Mouse (Mus musculus): ENCODE measurements around the gene Thnsl1. TPM values are rescaled to one million over a fixed set of nuclear protein-coding genes. Genes with fewer than 3 reads are reported as not detected.
A peak's percentile ranks its signal among the peaks of the same experiment; 100 is the strongest.
"Not testable (repeated sequence)": the region's sequence is repeated elsewhere in the genome, so short reads cannot be mapped to it uniquely, and the experiment has no call there.

The Thnsl1 gene
- total RNA-seq, 1 experiment from 2014 or later: 4.5 TPM

- no peak for ATAC-seq (ENCODE audit: extremely low read depth, insufficient number of reproducible peaks, low FRiP score, poor library complexity, severe bottlenecking)
Measured at GRCm38 (mm10) chr2:21234871-21235648, 29.5 kb downstream of the Thnsl1 start.

- no peak for ATAC-seq (ENCODE audit: extremely low read depth, insufficient number of reproducible peaks, low FRiP score, poor library complexity, severe bottlenecking)
Measured at GRCm38 (mm10) chr2:21235844-21236386, 30.4 kb downstream of the Thnsl1 start.

- no peak for ATAC-seq (ENCODE audit: extremely low read depth, insufficient number of reproducible peaks, low FRiP score, poor library complexity, severe bottlenecking)
Measured at GRCm38 (mm10) chr2:21236846-21237245, 31.3 kb downstream of the Thnsl1 start.

- ATAC-seq (ENCODE audit: extremely low read depth, insufficient number of reproducible peaks, low FRiP score, poor library complexity, severe bottlenecking): not testable (repeated sequence)
Measured at GRCm38 (mm10) chr2:21244104-21244503, 38.6 kb downstream of the Thnsl1 start.

GRCm38 (mm10) chr2:21244986-21245385 is 39.5 kb downstream of the Thnsl1 start:
- no peak for ATAC-seq (ENCODE audit: extremely low read depth, insufficient number of reproducible peaks, low FRiP score, poor library complexity, severe bottlenecking)

- no peak for ATAC-seq (ENCODE audit: extremely low read depth, insufficient number of reproducible peaks, low FRiP score, poor library complexity, severe bottlenecking)
Measured at GRCm38 (mm10) chr2:21245477-21246102, 40.1 kb downstream of the Thnsl1 start.

- ATAC-seq (ENCODE audit: extremely low read depth, insufficient number of reproducible peaks, low FRiP score, poor library complexity, severe bottlenecking): no peak
Measured at GRCm38 (mm10) chr2:21253644-21254043, 48.1 kb downstream of the Thnsl1 start.

- ATAC-seq (ENCODE audit: extremely low read depth, insufficient number of reproducible peaks, low FRiP score, poor library complexity, severe bottlenecking): no peak
Measured at GRCm38 (mm10) chr2:21254308-21254707, 48.8 kb downstream of the Thnsl1 start.

- ATAC-seq (ENCODE audit: extremely low read depth, insufficient number of reproducible peaks, low FRiP score, poor library complexity, severe bottlenecking): no peak
Measured at GRCm38 (mm10) chr2:21258281-21258680, 52.8 kb downstream of the Thnsl1 start.

GRCm38 (mm10) chr2:21259081-21259480 is 53.6 kb downstream of the Thnsl1 start:
- ATAC-seq (ENCODE audit: extremely low read depth, insufficient number of reproducible peaks, low FRiP score, poor library complexity, severe bottlenecking): no peak

GRCm38 (mm10) chr2:21260060-21260459 is 54.5 kb downstream of the Thnsl1 start:
- ATAC-seq (ENCODE audit: extremely low read depth, insufficient number of reproducible peaks, low FRiP score, poor library complexity, severe bottlenecking): no peak

- peak; percentile 58; the same call in 1 of the 2 replicates for ATAC-seq (ENCODE audit: extremely low read depth, insufficient number of reproducible peaks, low FRiP score, poor library complexity, severe bottlenecking)
Measured at GRCm38 (mm10) chr2:21261370-21262006, 56.0 kb downstream of the Thnsl1 start.

- no peak for ATAC-seq (ENCODE audit: extremely low read depth, insufficient number of reproducible peaks, low FRiP score, poor library complexity, severe bottlenecking)
Measured at GRCm38 (mm10) chr2:21264031-21264430, 58.5 kb downstream of the Thnsl1 start.

Other genes with a start within 250 kb of the Thnsl1 start
- 10.3 and 11.8 TPM in 2 replicates for gene Arhgap21, start 236.8 kb upstream of the Thnsl1 start, total RNA-seq (2017)
- 4.5 and 5.4 TPM in 2 replicates for gene Enkur, start 359 bp upstream of the Thnsl1 start, total RNA-seq (2017)
- gene Gpr158, start 161.8 kb downstream of the Thnsl1 start, total RNA-seq (2017): 0.12 TPM in 1 of 2 replicates, not detected in the other

All from neutrophil, adult 5-6 weeks (primary cell).